Mouse (Mus musculus) thymus, adult 2 months (tissue): ENCODE data around the gene Dgki. TPM values are rescaled to one million over a fixed set of nuclear protein-coding genes. Genes with fewer than 3 reads are reported as not detected.

Experiments used
- DNase-seq: peaks from one replicate; pipeline ENCODE4 v3.0.0; 2021
- H3K27ac ChIP-seq: fragments of 200-500 bp; 2 replicates; pipeline ENCODE4 v1.5.1; 2012; ENCODE audit warnings: low read length, control low read depth; ENCODE audit not compliant: control insufficient read depth, insufficient read depth
- H3K27me3 ChIP-seq: fragments of 200-500 bp; 2 replicates; pipeline ENCODE4 v1.6.1; 2012; ENCODE audit warnings: mild to moderate bottlenecking, low read length, moderate library complexity, mixed read lengths; ENCODE audit not compliant: control insufficient read depth, insufficient read depth
- H3K36me3 ChIP-seq: fragments of 200-500 bp; 2 replicates; pipeline ENCODE4 v1.6.1; 2012; ENCODE audit warnings: mild to moderate bottlenecking, low read length, moderate library complexity; ENCODE audit not compliant: control insufficient read depth, insufficient read depth
- H3K4me1 ChIP-seq: fragments of 200-500 bp; replicated peaks from 2 replicates; pipeline ENCODE4 v1.6.1; 2012; ENCODE audit warnings: low read length; ENCODE audit not compliant: control insufficient read depth, insufficient read depth
- H3K4me3 ChIP-seq: fragments of 200-500 bp; 2 replicates; pipeline ENCODE4 v1.5.1; 2012; ENCODE audit warnings: mild to moderate bottlenecking, low read length, control low read depth, moderate library complexity; ENCODE audit not compliant: control insufficient read depth, insufficient read depth
- CTCF ChIP-seq: fragments of 200-500 bp; IDR thresholded peaks from 2 replicates; pipeline ENCODE4 v1.5.1; 2012; ENCODE audit warnings: mild to moderate bottlenecking, control low read depth, low read length, moderate library complexity, borderline replicate concordance; ENCODE audit not compliant: control insufficient read depth, poor library complexity, insufficient read depth; ENCODE audit errors: extremely low read depth
- POLR2A ChIP-seq: fragments of 200-500 bp; IDR thresholded peaks from 2 replicates; pipeline ENCODE4 v1.6.1; 2012; ENCODE audit warnings: mild to moderate bottlenecking, low read length, control low read depth, moderate library complexity; ENCODE audit not compliant: control insufficient read depth, poor library complexity, insufficient read depth; ENCODE audit errors: extremely low read depth
- WGBS: fragments of 180-500 bp; shearing (Covaris S2); methylation state at CpG from one replicate; pipeline ENCODE4 v1.1.7; 2018; 5-methylcytosine and 5-hydroxymethylcytosine counted together
- polyA plus RNA-seq: library from polyadenylated mRNA; depleted of rRNA; stranded (reverse); fragments of >200 nt; gene quantifications from 2 replicates; pipeline ENCODE4 v1.2.3, GENCODE M21; 2012

The Dgki gene
- polyA plus RNA-seq, 1 experiment = 0.15 TPM

DNA sequence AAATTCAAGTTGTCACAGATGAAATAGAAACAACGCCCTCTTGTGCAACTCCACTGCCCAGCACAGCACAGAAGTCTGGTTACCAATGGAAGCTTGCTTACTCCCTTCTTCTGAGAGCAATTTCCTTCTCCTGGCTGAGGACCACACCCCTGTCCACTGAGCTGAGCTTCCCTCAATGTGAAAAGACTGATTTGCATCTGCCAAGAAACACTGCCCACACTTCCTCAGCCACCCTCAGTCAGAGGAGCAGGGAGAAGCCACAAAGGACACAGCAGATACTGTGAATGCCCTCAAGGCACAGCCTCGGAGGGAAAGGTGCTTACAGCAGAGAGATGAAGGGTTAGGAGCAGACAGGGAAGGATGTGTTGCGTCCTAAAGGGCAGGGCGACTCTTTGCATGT lies 149.9 kb downstream of the Dgki start:
- Histone ChIP-seq H3K27ac (no peak overlapping the region), H3K27me3 (no peaks in the 10 kb centered on the region), H3K4me1 (no peaks in the 10 kb centered on the region; the same call in 1 of the 2 replicates), H3K4me3 (no peak overlapping the region), H3K36me3 (no peaks in the 10 kb centered on the region)
- no peak for DNase-seq
- WGBS = 64% methylated on average over 4 of the region's 4 CpGs
- TF ChIP-seq POLR2A = no peak
- no peak for TF ChIP-seq CTCF

DNA sequence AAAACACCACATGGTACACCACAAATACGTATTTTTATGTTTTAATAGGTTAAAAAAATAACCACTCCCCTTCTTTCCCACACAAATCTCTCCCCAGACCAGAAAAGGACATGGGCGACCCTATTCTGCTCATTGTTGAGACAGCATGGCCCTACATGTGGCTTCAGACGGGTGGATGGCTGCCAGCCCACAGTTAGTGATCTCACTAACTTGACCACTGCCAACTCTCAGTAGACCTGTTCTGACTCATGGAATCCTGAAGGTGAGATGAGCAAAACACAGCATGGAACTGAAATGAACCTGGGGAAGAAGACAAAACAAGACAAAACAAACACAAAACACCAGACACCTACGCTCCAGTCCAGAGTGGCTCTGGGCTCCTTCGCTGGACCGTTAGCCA lies 150.8 kb downstream of the Dgki start:
- no peak for TF ChIP-seq CTCF
- no peak for TF ChIP-seq POLR2A
- DNase-seq = no peak
- Histone ChIP-seq H3K27me3 (no peaks in the 10 kb centered on the region), H3K27ac (no peak overlapping the region), H3K4me3 (no peak overlapping the region), H3K36me3 (no peaks in the 10 kb centered on the region), H3K4me1 (no peaks in the 10 kb centered on the region; the same call in 1 of the 2 replicates)
- 92% methylated on average over 6 of the region's 6 CpGs for WGBS

DNA sequence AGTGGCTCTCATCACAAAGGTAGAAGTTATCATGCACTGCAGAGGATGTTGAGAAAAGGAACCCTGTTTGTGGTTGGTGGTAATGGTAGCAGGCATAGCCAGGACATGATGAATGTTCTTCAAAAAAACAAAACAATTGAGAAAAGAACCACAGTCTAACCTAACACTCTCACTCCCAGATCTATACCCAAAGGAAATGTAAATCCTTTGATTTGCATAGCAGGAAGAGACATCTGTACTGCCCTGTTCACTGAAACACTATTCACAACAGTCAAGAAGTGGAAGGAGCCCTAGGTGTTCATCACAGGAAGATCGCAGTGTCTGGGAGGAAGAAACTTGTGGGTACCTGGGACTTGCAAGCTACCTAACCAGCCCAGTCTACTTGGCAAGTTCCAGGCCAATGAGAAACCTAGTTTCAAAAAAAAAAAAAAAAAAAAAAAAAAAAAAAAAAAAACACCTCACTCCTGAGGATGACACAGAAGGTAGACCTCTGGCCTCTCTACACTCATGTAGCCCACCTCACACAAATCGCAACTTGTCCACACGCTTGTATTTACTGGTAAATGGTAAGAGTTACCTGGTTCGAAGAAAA lies 152.5 kb downstream of the Dgki start:
- TF ChIP-seq CTCF (no peak), POLR2A (no peak)
- H3K27me3 ChIP-seq = no peaks in the 10 kb centered on the region
- WGBS = 94% methylated on average over 4 of the region's 4 CpGs
- H3K4me3 ChIP-seq = no peak overlapping the region
- DNase-seq = no peak
- H3K27ac ChIP-seq = no peak overlapping the region
- no peaks in the 10 kb centered on the region for H3K36me3 ChIP-seq
- H3K4me1 ChIP-seq = no peaks in the 10 kb centered on the region; the same call in 1 of the 2 replicates

DNA sequence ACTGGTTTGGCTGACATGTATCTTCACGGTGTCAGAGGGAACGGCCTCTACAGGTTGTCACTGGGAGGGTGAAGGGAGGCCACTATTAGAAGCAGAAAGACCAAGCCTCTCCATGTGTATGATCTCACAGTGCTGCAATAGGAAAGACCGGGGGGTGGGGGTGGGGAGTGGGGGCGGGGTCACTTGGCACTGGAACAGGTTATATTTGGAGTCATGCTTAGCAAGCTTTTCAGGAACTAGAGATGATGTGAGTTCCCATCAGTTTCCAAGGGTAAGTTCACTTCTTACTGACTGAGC lies 156.2 kb downstream of the Dgki start:
- no peak for TF ChIP-seq POLR2A
- no peak for TF ChIP-seq CTCF
- no peaks in the 10 kb centered on the region for H3K36me3 ChIP-seq
- no peak overlapping the region for H3K27ac ChIP-seq
- 21% methylated on average over 4 of the region's 4 CpGs for WGBS
- no peak overlapping the region for H3K4me3 ChIP-seq
- no peaks in the 10 kb centered on the region for H3K27me3 ChIP-seq
- H3K4me1 ChIP-seq = no peaks in the 10 kb centered on the region; the same call in 1 of the 2 replicates
- no peak for DNase-seq

DNA sequence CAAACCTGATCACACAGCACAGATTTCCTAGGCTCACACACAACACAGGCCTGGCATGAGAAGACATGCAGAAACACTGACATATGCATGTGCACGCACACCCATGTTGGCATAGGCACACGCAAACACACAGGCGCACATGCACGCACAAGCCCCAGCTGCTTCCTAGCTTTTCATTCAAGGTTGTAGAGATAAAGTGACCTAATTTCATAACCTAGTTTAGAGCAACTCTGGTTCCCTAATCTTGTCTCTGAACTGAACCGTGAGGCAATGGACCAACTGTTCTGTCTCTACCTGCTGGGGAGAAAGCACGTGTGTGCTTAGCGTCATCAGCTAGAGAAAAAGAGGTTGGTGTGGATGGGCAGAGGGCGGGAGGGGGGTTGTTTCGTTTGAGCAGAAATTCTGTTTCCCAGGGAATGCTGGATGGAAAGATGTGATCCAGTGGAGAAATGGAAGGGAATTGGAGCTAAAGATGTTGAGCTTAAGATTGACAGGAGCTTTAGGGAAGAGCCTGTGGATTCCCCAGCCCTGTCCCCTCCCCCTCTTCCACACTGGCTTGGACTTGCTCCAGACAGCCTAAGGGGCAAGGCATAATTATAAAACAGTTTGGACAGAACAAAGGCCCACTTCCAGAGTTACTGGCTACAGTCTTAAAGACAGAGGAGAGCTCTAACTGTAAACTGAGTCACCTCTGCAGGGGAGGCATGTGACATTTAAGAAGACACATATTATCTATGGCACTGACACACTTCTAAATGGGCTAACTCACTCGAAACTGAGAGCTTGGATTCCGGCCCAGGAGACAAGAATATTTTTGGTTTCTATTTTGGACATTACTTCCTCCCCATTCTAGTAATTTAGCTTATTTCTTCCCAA lies 156.8 kb downstream of the Dgki start:
- TF ChIP-seq CTCF (no peak), POLR2A (no peak)
- Histone ChIP-seq H3K27me3 (no peaks in the 10 kb centered on the region), H3K27ac (no peak overlapping the region), H3K4me1 (no peaks in the 10 kb centered on the region; the same call in 1 of the 2 replicates), H3K4me3 (no peak overlapping the region), H3K36me3 (no peaks in the 10 kb centered on the region)
- no peak for DNase-seq
- 80% methylated on average over 11 of the region's 11 CpGs for WGBS

DNA sequence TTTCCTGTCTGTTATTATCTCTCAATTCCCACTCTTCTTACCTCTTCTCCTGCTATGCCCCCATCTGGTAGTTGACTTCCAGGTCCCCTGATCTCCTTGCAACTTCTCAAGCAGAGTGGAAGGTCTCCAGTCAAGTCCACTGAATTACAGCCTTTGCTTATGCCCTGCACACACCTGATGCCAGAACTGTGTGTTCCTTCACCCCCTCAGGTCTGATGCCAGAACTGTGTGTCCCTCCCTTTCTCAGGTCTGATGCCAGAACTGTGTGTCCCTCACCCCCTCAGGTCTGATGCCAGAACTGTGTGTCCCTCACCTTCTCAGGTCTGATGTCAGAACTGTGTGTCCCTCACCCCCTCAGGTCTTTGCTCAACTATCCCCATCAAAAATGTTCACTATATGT lies 161.2 kb downstream of the Dgki start:
- no peaks in the 10 kb centered on the region for H3K27me3 ChIP-seq
- TF ChIP-seq CTCF = no peak
- TF ChIP-seq POLR2A = no peak
- no peaks in the 10 kb centered on the region for H3K4me1 ChIP-seq
- H3K36me3 ChIP-seq = no peaks in the 10 kb centered on the region
- H3K4me3 ChIP-seq = no peak overlapping the region
- DNase-seq = no peak
- no peak overlapping the region for H3K27ac ChIP-seq

DNA sequence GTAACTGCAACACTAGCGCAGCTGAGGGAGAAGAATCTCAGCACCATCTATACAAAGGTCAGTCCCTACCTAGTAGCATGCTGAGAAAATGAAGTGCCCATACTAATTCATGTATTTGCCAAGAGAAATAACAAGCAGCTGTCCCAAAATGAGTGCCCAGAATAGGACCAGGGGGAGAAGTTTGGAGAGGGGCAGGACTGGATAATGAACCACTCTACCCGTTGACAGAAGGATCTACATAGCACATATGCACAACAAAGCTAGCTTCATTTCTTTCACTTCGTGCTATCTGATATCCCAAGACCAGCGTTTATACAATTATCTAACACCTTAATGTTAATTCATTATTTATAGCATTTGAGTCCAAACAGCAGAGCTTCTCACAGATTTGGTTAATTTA lies 168.7 kb downstream of the Dgki start:
- 95% methylated on average over 4 of the region's 4 CpGs for WGBS
- TF ChIP-seq CTCF = no peak
- TF ChIP-seq POLR2A = no peak
- no peaks in the 10 kb centered on the region for H3K27me3 ChIP-seq

More for the DNA sequence above, 168.7 kb downstream of the Dgki start:
- Histone ChIP-seq H3K4me1 (no peaks in the 10 kb centered on the region), H3K36me3 (no peaks in the 10 kb centered on the region), H3K27ac (no peak overlapping the region), H3K4me3 (no peak overlapping the region)
- no peak for DNase-seq
